Mouse (Mus musculus) ovary, adult 2 months (tissue): Measurements from ENCODE around the gene S100a1. TPM values are rescaled to one million over a fixed set of nuclear protein-coding genes. Genes with fewer than 3 reads are reported as not detected.

Experiments used
- polyA plus RNA-seq: library from polyadenylated mRNA; depleted of rRNA; stranded (reverse); fragments of >200 nt; gene quantifications from 2 replicates; pipeline ENCODE4 v1.2.3, GENCODE M21; 2012; rRNA removed

S100a1 gene
- polyA plus RNA-seq: 48.7 and 59.7 TPM in 2 replicates

GRCm38 (mm10) chr3:90513796-90514590, at the start of gene S100a1, which contains the start of gene S100a13:
Gene S100a1, minus strand, starts transcription at chr3:90514392.
Gene S100a13, plus strand, starts transcription at chr3:90514435.

GRCm38 (mm10) chr3:90560008-90560628, 45.9 kb upstream of the S100a1 start, which contains the start of gene S100a3:
Gene S100a3, plus strand, starts transcription at chr3:90560578.

GRCm38 (mm10) chr3:90537141-90537904, 23.1 kb upstream of the S100a1 start, which contains the start of gene S100a16:
Gene S100a16, plus strand, starts transcription at chr3:90537254.

GRCm38 (mm10) chr3:90526580-90526979, 12.4 kb upstream of the S100a1 start, which contains the start of gene S100a14:
Gene S100a14, plus strand, starts transcription at chr3:90526856.

GRCm38 (mm10) chr3:90508950-90509746, 5.0 kb downstream of the S100a1 start, which contains the start of gene Chtop:
Gene Chtop, minus strand, starts transcription at chr3:90509498.

GRCm38 (mm10) chr3:90490696-90491256, 23.4 kb downstream of the S100a1 start, which contains the start of gene Snapin:
Gene Snapin, minus strand, starts transcription at chr3:90491033.

GRCm38 (mm10) chr3:90475831-90476611, 38.2 kb downstream of the S100a1 start, which contains the start of gene Ilf2:
Gene Ilf2, plus strand, starts transcription at chr3:90476126.

GRCm38 (mm10) chr3:90465686-90466310, 48.4 kb downstream of the S100a1 start, which contains the start of gene Npr1:
Gene Npr1, minus strand, starts transcription at chr3:90465866.

Other genes starting within 250 kb of the S100a1 start
- gene Dennd4b, start 249.2 kb downstream of the S100a1 start, polyA plus RNA-seq: 46.7 and 50.1 TPM in 2 replicates
- gene Gatad2b, start 221.2 kb downstream of the S100a1 start, polyA plus RNA-seq: 23.1 and 34.5 TPM in 2 replicates
- 89.8 and 106 TPM in 2 replicates for gene Slc27a3, start 124.5 kb downstream of the S100a1 start, polyA plus RNA-seq
- gene Ints3, start 80.8 kb downstream of the S100a1 start, polyA plus RNA-seq: 52.9 and 54.0 TPM in 2 replicates
- gene Npr1, start 48.5 kb downstream of the S100a1 start, polyA plus RNA-seq: 182 and 195 TPM in 2 replicates
- 22.2 and 28.1 TPM in 2 replicates for gene Ilf2, start 38.3 kb downstream of the S100a1 start, polyA plus RNA-seq
- gene Snapin, start 23.4 kb downstream of the S100a1 start, polyA plus RNA-seq: 28.8 and 37.7 TPM in 2 replicates
- gene Chtop, start 4.9 kb downstream of the S100a1 start, polyA plus RNA-seq: 51.9 and 52.0 TPM in 2 replicates
- gene S100a13, start within 50 bp of the S100a1 start, polyA plus RNA-seq: 19.4 and 20.1 TPM in 2 replicates
- 0.15 and 0.22 TPM in 2 replicates for gene S100a14, start 12.5 kb upstream of the S100a1 start, polyA plus RNA-seq
- gene S100a16, start 22.9 kb upstream of the S100a1 start, polyA plus RNA-seq: 121 and 140 TPM in 2 replicates
- 2.2 and 2.4 TPM in 2 replicates for gene S100a3, start 46.2 kb upstream of the S100a1 start, polyA plus RNA-seq
- not detected in 2 replicates for gene S100a2, start 75.9 kb upstream of the S100a1 start, polyA plus RNA-seq
- not detected in 2 replicates for gene Gm42674, start 87.5 kb upstream of the S100a1 start, polyA plus RNA-seq
- gene S100a4, start 89.4 kb upstream of the S100a1 start, polyA plus RNA-seq: 31.2 and 38.9 TPM in 2 replicates
- gene S100a5, start 94.1 kb upstream of the S100a1 start, polyA plus RNA-seq: not detected in 2 replicates
- gene S100a6, start 98.5 kb upstream of the S100a1 start, polyA plus RNA-seq: 404 and 418 TPM in 2 replicates
- gene S100a7a, start 139.6 kb upstream of the S100a1 start, polyA plus RNA-seq: 0.59 and 0.87 TPM in 2 replicates
- not detected in 2 replicates for gene S100a8, start 154.6 kb upstream of the S100a1 start, polyA plus RNA-seq
- not detected in 2 replicates for gene S100a9, start 181.3 kb upstream of the S100a1 start, polyA plus RNA-seq
- gene Pglyrp4, start 212.5 kb upstream of the S100a1 start, polyA plus RNA-seq: not detected in 2 replicates